Mouse (Mus musculus): Measurements from ENCODE around the gene Iqgap3. TPM values are rescaled to one million over a fixed set of nuclear protein-coding genes. Genes with fewer than 3 reads are reported as not detected.

Iqgap3 gene
- polyA plus RNA-seq, 1 experiment from 2014 or later: 15.9 TPM

- DNase-seq (ENCODE audit: low spot score) (no peak), ATAC-seq (ENCODE audit: insufficient read depth, low FRiP score, low TSS enrichment) (no peak)
- H3K27me3 ChIP-seq (ENCODE audit: control insufficient read depth, insufficient read depth, low read length): no peaks in the 10 kb centered on the region
- H3K4me2 ChIP-seq (ENCODE audit: low read depth): no peak overlapping the region
- H3K9ac ChIP-seq (ENCODE audit: low read length): no peak overlapping the region
- H3K36me3 ChIP-seq (ENCODE audit: control insufficient read depth, insufficient read depth, low read length): no peaks in the 10 kb centered on the region
- H3K4me3 ChIP-seq (ENCODE audit: low read depth, low read length): no peak overlapping the region
- H3K4me1 ChIP-seq (ENCODE audit: control insufficient read depth, insufficient read depth, low read length): peaks cover 70% of the 10 kb centered on the region
- 91% methylated on average over 5 of the region's 5 CpGs for WGBS
- H3K9me3 ChIP-seq (ENCODE audit: control insufficient read depth, low read length): no peaks in the 10 kb centered on the region
- no peak overlapping the region for H3K27ac ChIP-seq (ENCODE audit: low read depth, low read length)
These were observed 66.6 kb downstream of the Iqgap3 start for GRCm38 (mm10) chr3:88148354-88148753.

GRCm38 (mm10) chr3:88148776-88149509 is 67.2 kb downstream of the Iqgap3 start:
- no peak overlapping the region for H3K27ac ChIP-seq (ENCODE audit: low read depth, low read length)
- no peaks in the 10 kb centered on the region for H3K27me3 ChIP-seq (ENCODE audit: control insufficient read depth, insufficient read depth, low read length)
- DNase-seq (ENCODE audit: low spot score) (no peak), ATAC-seq (ENCODE audit: insufficient read depth, low FRiP score, low TSS enrichment) (no peak)
- no peaks in the 10 kb centered on the region for H3K36me3 ChIP-seq (ENCODE audit: control insufficient read depth, insufficient read depth, low read length)
- no peaks in the 10 kb centered on the region for H3K9me3 ChIP-seq (ENCODE audit: control insufficient read depth, low read length)
- WGBS: 69% methylated on average over 4 of the region's 4 CpGs
- no peak overlapping the region for H3K4me2 ChIP-seq (ENCODE audit: low read depth)
- peaks cover 65% of the 10 kb centered on the region for H3K4me1 ChIP-seq (ENCODE audit: control insufficient read depth, insufficient read depth, low read length)
- peak overlapping the region; percentile 29; the same call in 1 of the 2 replicates for H3K9ac ChIP-seq (ENCODE audit: low read length)
- no peak overlapping the region for H3K4me3 ChIP-seq (ENCODE audit: low read depth, low read length)

- no peaks in the 10 kb centered on the region for H3K36me3 ChIP-seq (ENCODE audit: control insufficient read depth, insufficient read depth, low read length)
- no peak overlapping the region for H3K4me3 ChIP-seq (ENCODE audit: low read depth, low read length)
- no peaks in the 10 kb centered on the region for H3K9me3 ChIP-seq (ENCODE audit: control insufficient read depth, low read length)
- H3K27me3 ChIP-seq (ENCODE audit: control insufficient read depth, insufficient read depth, low read length): no peaks in the 10 kb centered on the region
- H3K4me1 ChIP-seq (ENCODE audit: control insufficient read depth, insufficient read depth, low read length): peaks cover 59% of the 10 kb centered on the region
- H3K9ac ChIP-seq (ENCODE audit: low read length): peak overlapping the region; percentile 29; the same call in 1 of the 2 replicates
- DNase-seq (ENCODE audit: low spot score) (no peak), ATAC-seq (ENCODE audit: insufficient read depth, low FRiP score, low TSS enrichment) (no peak)
- 9% methylated on average over 6 of the region's 6 CpGs for WGBS
- H3K27ac ChIP-seq (ENCODE audit: low read depth, low read length): no peak overlapping the region
- no peak overlapping the region for H3K4me2 ChIP-seq (ENCODE audit: low read depth)
These were observed 67.8 kb downstream of the Iqgap3 start for GRCm38 (mm10) chr3:88149510-88149974.

GRCm38 (mm10) chr3:88150061-88150998 is 68.6 kb downstream of the Iqgap3 start:
- DNase-seq (ENCODE audit: low spot score) (peak; percentile 48), ATAC-seq (ENCODE audit: insufficient read depth, low FRiP score, low TSS enrichment) (peak; percentile 29; the same call in 1 of the 2 replicates)
- Histone ChIP-seq H3K9me3 (ENCODE audit: control insufficient read depth, low read length) (no peaks in the 10 kb centered on the region), H3K4me1 (ENCODE audit: control insufficient read depth, insufficient read depth, low read length) (peaks cover 51% of the 10 kb centered on the region), H3K27me3 (ENCODE audit: control insufficient read depth, insufficient read depth, low read length) (no peaks in the 10 kb centered on the region), H3K27ac (ENCODE audit: low read depth, low read length) (peak overlapping the region; percentile 44), H3K4me3 (ENCODE audit: low read depth, low read length) (no peak overlapping the region), H3K4me2 (ENCODE audit: low read depth) (peak overlapping the region; percentile 2; the same call in 1 of the 2 replicates), H3K36me3 (ENCODE audit: control insufficient read depth, insufficient read depth, low read length) (no peaks in the 10 kb centered on the region), H3K9ac (ENCODE audit: low read length) (peak overlapping the region; percentile 3; the same call in 1 of the 2 replicates)
- WGBS: 15% methylated on average over 14 of the region's 14 CpGs

GRCm38 (mm10) chr3:88150999-88151364 is 69.2 kb downstream of the Iqgap3 start:
- ATAC-seq (ENCODE audit: insufficient read depth, low FRiP score, low TSS enrichment): no peak
- H3K27ac ChIP-seq (ENCODE audit: low read depth, low read length): peak overlapping the region; percentile 31; the same call in 1 of the 2 replicates
- no peak overlapping the region; the same call in 1 of the 2 replicates for H3K9ac ChIP-seq (ENCODE audit: low read length)

GRCm38 (mm10) chr3:88152056-88152455 is 70.3 kb downstream of the Iqgap3 start:
- no peak overlapping the region for H3K4me2 ChIP-seq (ENCODE audit: low read depth)
- H3K9ac ChIP-seq (ENCODE audit: low read length): no peak overlapping the region
- no peaks in the 10 kb centered on the region for H3K27me3 ChIP-seq (ENCODE audit: control insufficient read depth, insufficient read depth, low read length)
- ATAC-seq (ENCODE audit: insufficient read depth, low FRiP score, low TSS enrichment) (peak; percentile 75), DNase-seq (ENCODE audit: low spot score) (peak; percentile 77)
- H3K4me1 ChIP-seq (ENCODE audit: control insufficient read depth, insufficient read depth, low read length): peaks cover 36% of the 10 kb centered on the region
- WGBS: 60% methylated on average over 3 of the region's 3 CpGs
- no peaks in the 10 kb centered on the region for H3K36me3 ChIP-seq (ENCODE audit: control insufficient read depth, insufficient read depth, low read length)
- 0 out of 2 replicates have a peak overlapping the region, but pooled peaks have one; percentile 27 for H3K27ac ChIP-seq (ENCODE audit: low read depth, low read length)
- no peak overlapping the region for H3K4me3 ChIP-seq (ENCODE audit: low read depth, low read length)
- no peaks in the 10 kb centered on the region for H3K9me3 ChIP-seq (ENCODE audit: control insufficient read depth, low read length)

More at GRCm38 (mm10) chr3:88150999-88151364, 69.2 kb downstream of the Iqgap3 start:
- no peak for DNase-seq (ENCODE audit: low spot score)
- Histone ChIP-seq H3K27me3 (ENCODE audit: control insufficient read depth, insufficient read depth, low read length) (no peaks in the 10 kb centered on the region), H3K4me2 (ENCODE audit: low read depth) (no peak overlapping the region), H3K4me1 (ENCODE audit: control insufficient read depth, insufficient read depth, low read length) (peaks cover 45% of the 10 kb centered on the region), H3K4me3 (ENCODE audit: low read depth, low read length) (no peak overlapping the region), H3K36me3 (ENCODE audit: control insufficient read depth, insufficient read depth, low read length) (no peaks in the 10 kb centered on the region), H3K9me3 (ENCODE audit: control insufficient read depth, low read length) (no peaks in the 10 kb centered on the region)
- 62% methylated on average over 3 of the region's 3 CpGs for WGBS

GRCm38 (mm10) chr3:88153290-88154011 is 71.7 kb downstream of the Iqgap3 start:
- Histone ChIP-seq H3K4me2 (ENCODE audit: low read depth) (no peak overlapping the region), H3K9me3 (ENCODE audit: control insufficient read depth, low read length) (no peaks in the 10 kb centered on the region), H3K4me3 (ENCODE audit: low read depth, low read length) (no peak overlapping the region), H3K27ac (ENCODE audit: low read depth, low read length) (no peak overlapping the region), H3K9ac (ENCODE audit: low read length) (no peak overlapping the region), H3K27me3 (ENCODE audit: control insufficient read depth, insufficient read depth, low read length) (no peaks in the 10 kb centered on the region), H3K36me3 (ENCODE audit: control insufficient read depth, insufficient read depth, low read length) (peaks cover 2% of the 10 kb centered on the region; the same call in 1 of the 2 replicates), H3K4me1 (ENCODE audit: control insufficient read depth, insufficient read depth, low read length) (peaks cover 33% of the 10 kb centered on the region)
- ATAC-seq (ENCODE audit: insufficient read depth, low FRiP score, low TSS enrichment) (no peak), DNase-seq (ENCODE audit: low spot score) (no peak)
- 89% methylated on average over 3 of the region's 3 CpGs for WGBS

- Histone ChIP-seq H3K27ac (ENCODE audit: low read depth, low read length) (no peak overlapping the region), H3K9ac (ENCODE audit: low read length) (no peak overlapping the region), H3K36me3 (ENCODE audit: control insufficient read depth, insufficient read depth, low read length) (peaks cover 2% of the 10 kb centered on the region; the same call in 1 of the 2 replicates), H3K4me1 (ENCODE audit: control insufficient read depth, insufficient read depth, low read length) (peaks cover 32% of the 10 kb centered on the region), H3K4me3 (ENCODE audit: low read depth, low read length) (no peak overlapping the region), H3K27me3 (ENCODE audit: control insufficient read depth, insufficient read depth, low read length) (no peaks in the 10 kb centered on the region), H3K4me2 (ENCODE audit: low read depth) (no peak overlapping the region), H3K9me3 (ENCODE audit: control insufficient read depth, low read length) (no peaks in the 10 kb centered on the region)
- ATAC-seq (ENCODE audit: insufficient read depth, low FRiP score, low TSS enrichment): no peak
- DNase-seq (ENCODE audit: low spot score): no peak
- 70% methylated on average over 2 of the region's 2 CpGs for WGBS
These were observed 72.5 kb downstream of the Iqgap3 start for GRCm38 (mm10) chr3:88154236-88154635.

Data from neural tube, embryonic 11.5 days (tissue).